Mouse (Mus musculus): Measurements from ENCODE around the gene Capn13.
"Not testable (repeated sequence)": the region's sequence is repeated elsewhere in the genome, so short reads cannot be mapped to it uniquely, and the experiment has no call there.

The Capn13 gene

GRCm38 (mm10) chr17:73271797-73272600, 128.7 kb downstream of the Capn13 start:
- DNase-seq, result no peak

GRCm38 (mm10) chr17:73270871-73271796, 129.5 kb downstream of the Capn13 start:
- peak; percentile 3 for DNase-seq

- DNase-seq, result no peak
These were observed 137.6 kb downstream of the Capn13 start for GRCm38 (mm10) chr17:73263077-73263501.

- DNase-seq, result no peak
These were observed 138.1 kb downstream of the Capn13 start for GRCm38 (mm10) chr17:73262558-73262957.

DNA sequence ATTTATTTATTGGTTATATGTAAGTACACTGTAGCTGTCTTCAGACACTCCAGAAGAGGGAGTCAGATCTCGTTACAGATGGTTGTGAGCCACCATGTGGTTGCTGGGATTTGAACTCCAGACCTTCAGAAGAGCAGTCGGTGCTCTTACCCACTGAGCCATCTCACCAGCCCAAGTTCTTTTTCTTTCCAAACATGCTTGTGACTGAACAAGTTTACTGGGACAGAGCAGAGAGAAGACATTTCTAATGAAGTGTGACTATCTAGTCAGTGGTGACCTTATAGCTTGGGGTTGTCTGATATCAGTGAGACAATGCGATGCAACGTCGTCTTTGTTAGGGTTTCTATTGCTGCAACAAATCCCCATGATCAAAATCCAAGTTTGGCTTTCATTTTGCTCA, 141.4 kb downstream of the Capn13 start:
- not testable (repeated sequence) for DNase-seq

GRCm38 (mm10) chr17:73258620-73259019, 142.0 kb downstream of the Capn13 start:
- no peak for DNase-seq

Measured in cerebellum, adult 11 months (tissue).